Mouse (Mus musculus): Measurements from ENCODE around the gene Amacr. TPM values are rescaled to one million over a fixed set of nuclear protein-coding genes. Genes with fewer than 3 reads are reported as not detected.
"Not testable (repeated sequence)": the region's sequence is repeated elsewhere in the genome, so short reads cannot be mapped to it uniquely, and the experiment has no call there.

Amacr gene
- polyA plus RNA-seq, 1 experiment from 2014 or later, result 44.4 TPM

DNA sequence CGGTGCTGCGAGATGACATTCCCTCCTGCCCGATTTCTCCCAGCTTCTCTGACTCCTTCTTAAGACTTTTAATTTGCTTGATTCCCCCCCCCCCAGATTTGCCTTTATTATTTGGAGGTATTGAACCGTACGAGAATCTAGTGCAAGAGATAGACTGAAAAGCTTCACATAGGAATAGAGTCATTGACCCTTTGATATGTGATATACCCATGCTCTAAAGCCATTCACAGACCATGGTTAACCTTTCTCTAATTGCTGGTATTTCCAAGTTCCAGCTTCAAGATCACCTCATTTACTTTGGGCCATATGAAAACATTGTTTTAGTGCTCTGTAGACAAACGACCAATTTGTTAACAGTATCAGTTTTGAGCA is 494 bp downstream of the Amacr start:
- H3K4me1 ChIP-seq (ENCODE audit: insufficient read depth, low read length), result peaks cover 9% of the 10 kb centered on the region; the same call in 1 of the 2 replicates
- peak overlapping the region; percentile 68 for H3K4me3 ChIP-seq (ENCODE audit: low read length)
- H3K27ac ChIP-seq (ENCODE audit: low read length), result peak overlapping the region; percentile 87
- H3K4me2 ChIP-seq (replicated peaks; ENCODE audit: low read depth, low read length), result peak overlapping the region; percentile 66
- H3K9ac ChIP-seq (replicated peaks; ENCODE audit: low read length), result peak overlapping the region; percentile 81
- H3K9me3 ChIP-seq (ENCODE audit: low read length), result no peaks in the 10 kb centered on the region
- no peaks in the 10 kb centered on the region for H3K27me3 ChIP-seq (ENCODE audit: insufficient read depth, low read length)
- H3K36me3 ChIP-seq (ENCODE audit: insufficient read depth, low read length), result peaks cover 8% of the 10 kb centered on the region; the same call in 1 of the 2 replicates
- 2% methylated on average over 6 of the region's 6 CpGs for WGBS
- ATAC-seq (ENCODE audit: low FRiP score, low TSS enrichment), result 0 out of 2 replicates have a peak, but pooled peaks have one; percentile 2

DNA sequence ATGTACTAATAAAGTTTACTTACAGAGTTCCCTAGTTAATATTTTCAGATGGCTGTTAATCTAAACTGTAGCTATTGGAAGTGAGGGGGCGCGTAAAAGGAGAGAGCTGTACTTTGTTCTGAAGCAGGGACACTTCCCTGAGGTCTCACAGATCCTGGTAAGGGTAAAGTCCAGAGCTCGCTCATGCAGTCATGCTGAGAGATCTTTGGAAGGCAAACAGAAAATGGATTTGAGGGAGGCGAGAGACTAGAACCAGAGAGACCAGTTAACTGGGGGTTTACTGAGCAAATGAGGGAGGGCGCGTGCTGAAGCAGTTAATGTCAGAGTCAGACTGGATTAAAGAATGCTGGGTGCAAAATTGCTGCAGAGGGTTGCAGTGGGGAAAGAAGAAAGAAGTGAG is 4.2 kb downstream of the Amacr start:
- Histone ChIP-seq H3K36me3 (ENCODE audit: insufficient read depth, low read length) (peaks cover 25% of the 10 kb centered on the region; the same call in 1 of the 2 replicates), H3K4me1 (ENCODE audit: insufficient read depth, low read length) (peaks cover 9% of the 10 kb centered on the region; the same call in 1 of the 2 replicates), H3K9ac (replicated peaks; ENCODE audit: low read length) (no peak overlapping the region; the same call in 1 of the 2 replicates), H3K27ac (ENCODE audit: low read length) (peak overlapping the region; percentile 56), H3K27me3 (ENCODE audit: insufficient read depth, low read length) (no peaks in the 10 kb centered on the region), H3K9me3 (ENCODE audit: low read length) (no peaks in the 10 kb centered on the region), H3K4me2 (replicated peaks; ENCODE audit: low read depth, low read length) (no peak overlapping the region), H3K4me3 (ENCODE audit: low read length) (no peak overlapping the region)
- ATAC-seq (ENCODE audit: low FRiP score, low TSS enrichment), result no peak
- 77% methylated on average over 6 of the region's 6 CpGs for WGBS

DNA sequence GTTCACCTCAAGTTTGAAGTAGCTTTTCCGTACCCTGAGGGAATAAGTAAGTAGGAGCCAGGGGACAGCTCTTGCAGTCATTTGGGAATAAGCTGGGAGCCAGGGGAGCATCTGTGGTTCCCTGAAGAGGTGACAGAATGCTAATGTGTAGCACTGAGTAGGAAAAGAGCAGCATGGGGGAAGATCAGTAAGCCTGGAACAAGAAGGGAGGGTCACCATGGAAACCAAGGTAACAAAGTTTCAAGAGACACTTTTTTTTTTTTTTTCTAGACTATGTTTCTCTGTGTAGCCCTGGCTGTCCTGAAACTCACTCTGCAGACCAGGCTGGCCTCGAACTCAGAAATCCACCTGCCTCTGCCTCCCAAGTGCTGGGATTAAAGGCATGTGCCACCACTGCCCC is 4.9 kb downstream of the Amacr start:
- not testable (repeated sequence) for H3K4me2 ChIP-seq (replicated peaks; ENCODE audit: low read depth, low read length); H3K4me3 ChIP-seq (ENCODE audit: low read length); ATAC-seq (ENCODE audit: low FRiP score, low TSS enrichment); H3K4me1 ChIP-seq (ENCODE audit: insufficient read depth, low read length); H3K27me3 ChIP-seq (ENCODE audit: insufficient read depth, low read length); H3K9me3 ChIP-seq (ENCODE audit: low read length); H3K9ac ChIP-seq (replicated peaks; ENCODE audit: low read length)
- H3K27ac ChIP-seq (ENCODE audit: low read length), result peak overlapping the region; percentile 56
- 84% methylated on average over 2 of the region's 2 CpGs for WGBS
- H3K36me3 ChIP-seq (ENCODE audit: insufficient read depth, low read length), result peaks cover 25% of the 10 kb centered on the region; the same call in 1 of the 2 replicates

DNA sequence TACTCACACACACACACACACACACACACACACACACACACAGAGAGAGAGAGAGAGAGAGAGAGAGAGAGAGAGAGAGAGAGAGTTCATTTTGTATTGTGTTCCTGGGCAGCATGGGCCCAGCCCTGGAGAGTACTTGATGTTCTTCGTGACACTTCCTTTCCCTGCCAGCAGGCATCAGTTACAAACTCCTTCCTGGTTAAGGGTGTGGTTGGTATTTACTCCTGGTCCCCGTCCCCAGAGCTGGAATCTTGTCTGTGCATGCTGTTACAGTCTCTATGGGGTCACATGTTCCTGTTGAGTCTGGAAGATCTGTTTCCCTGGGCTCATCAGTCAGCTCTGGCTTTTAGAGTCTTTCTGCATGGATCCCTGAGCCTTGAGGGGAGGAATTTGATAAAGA is 8.9 kb downstream of the Amacr start:
- ATAC-seq (ENCODE audit: low FRiP score, low TSS enrichment), result no peak
- Histone ChIP-seq H3K4me2 (replicated peaks; ENCODE audit: low read depth, low read length) (no peak overlapping the region), H3K27ac (ENCODE audit: low read length) (no peak overlapping the region), H3K36me3 (ENCODE audit: insufficient read depth, low read length) (peaks cover 25% of the 10 kb centered on the region; the same call in 1 of the 2 replicates), H3K4me3 (ENCODE audit: low read length) (no peak overlapping the region), H3K9ac (replicated peaks; ENCODE audit: low read length) (no peak overlapping the region), H3K4me1 (ENCODE audit: insufficient read depth, low read length) (no peaks in the 10 kb centered on the region), H3K27me3 (ENCODE audit: insufficient read depth, low read length) (no peaks in the 10 kb centered on the region), H3K9me3 (ENCODE audit: low read length) (no peaks in the 10 kb centered on the region)
- 60% methylated on average over 2 of the region's 2 CpGs for WGBS

DNA sequence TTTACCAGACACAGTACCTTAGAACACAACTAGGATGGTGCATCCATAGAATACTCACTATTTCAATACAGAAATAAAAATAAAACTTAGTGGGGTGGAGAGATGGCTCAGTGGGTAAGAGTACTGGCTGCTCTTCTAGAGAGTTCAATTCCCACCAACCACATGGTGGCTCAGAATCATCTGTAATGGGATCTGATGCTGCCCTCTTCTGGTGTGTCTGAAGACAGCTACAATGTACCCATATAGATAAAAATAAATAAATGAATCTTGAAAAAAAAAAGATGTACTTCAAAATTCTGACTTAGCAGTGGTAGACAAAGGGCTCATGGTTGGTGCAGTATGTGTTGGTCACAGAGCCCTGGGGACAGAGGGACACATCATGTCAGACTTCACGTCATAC is 10.0 kb downstream of the Amacr start:
- no peaks in the 10 kb centered on the region for H3K9me3 ChIP-seq (ENCODE audit: low read length)
- no peak for ATAC-seq (ENCODE audit: low FRiP score, low TSS enrichment)
- peaks cover 25% of the 10 kb centered on the region; the same call in 1 of the 2 replicates for H3K36me3 ChIP-seq (ENCODE audit: insufficient read depth, low read length)
- no peak overlapping the region for H3K4me3 ChIP-seq (ENCODE audit: low read length)
- H3K27me3 ChIP-seq (ENCODE audit: insufficient read depth, low read length), result no peaks in the 10 kb centered on the region
- WGBS, result 79% methylated on average over 1 of the region's 1 CpGs
- no peak overlapping the region for H3K27ac ChIP-seq (ENCODE audit: low read length)
- H3K4me1 ChIP-seq (ENCODE audit: insufficient read depth, low read length), result no peaks in the 10 kb centered on the region
- no peak overlapping the region for H3K4me2 ChIP-seq (replicated peaks; ENCODE audit: low read depth, low read length)
- no peak overlapping the region for H3K9ac ChIP-seq (replicated peaks; ENCODE audit: low read length)

DNA sequence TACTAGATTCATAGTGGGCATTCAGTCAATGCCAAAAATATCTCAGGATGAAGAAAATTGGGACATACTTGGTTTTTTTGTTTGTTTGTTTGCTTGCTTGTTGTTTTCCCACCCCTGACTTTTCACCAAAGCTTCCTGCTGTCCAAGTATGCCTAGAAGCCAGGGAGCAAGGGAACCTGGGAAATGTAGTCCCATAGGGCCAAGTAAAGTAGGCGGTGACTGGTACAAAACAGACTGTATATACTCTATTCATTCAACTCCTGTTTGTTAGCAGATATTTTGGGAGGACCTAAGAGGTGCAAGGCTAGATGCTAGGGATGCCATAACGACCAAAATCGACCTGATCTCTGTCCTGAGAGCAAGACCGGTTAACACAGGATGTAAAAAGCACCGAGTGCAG is 18.3 kb downstream of the Amacr start:
- 40% methylated on average over 5 of the region's 5 CpGs for WGBS
- ATAC-seq (ENCODE audit: low FRiP score, low TSS enrichment), result peak; percentile 77
- H3K36me3 ChIP-seq (ENCODE audit: insufficient read depth, low read length), result 0 out of 2 replicates have a peak, but pooled peaks cover 4% of the 10 kb centered on the region

DNA sequence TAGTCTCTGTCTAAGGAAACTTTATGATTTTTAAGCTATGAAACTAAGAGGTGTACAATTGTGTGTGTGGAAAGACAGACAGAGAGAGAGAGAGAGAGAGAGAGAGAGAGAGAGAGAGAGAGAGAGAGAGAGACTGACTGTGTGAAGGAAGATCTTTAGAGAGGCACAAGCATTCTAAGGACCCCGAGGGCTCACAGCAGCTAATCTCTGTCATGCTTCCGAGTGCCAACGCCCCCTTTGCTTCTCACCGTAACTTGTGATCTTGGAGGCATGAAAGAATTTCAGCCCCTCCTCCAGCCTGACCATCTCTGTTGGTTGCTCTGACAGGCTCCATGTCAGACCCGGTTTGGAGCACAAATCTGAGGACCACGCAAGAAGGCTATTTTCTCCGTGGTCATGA is 18.9 kb downstream of the Amacr start, which contains the start of gene Slc45a2:
Slc45a2 (plus strand) TSS at position 301 of the 400 bp plus-strand sequence.
- no peaks in the 10 kb centered on the region for H3K27me3 ChIP-seq (ENCODE audit: insufficient read depth, low read length)
- no peaks in the 10 kb centered on the region for H3K4me1 ChIP-seq (ENCODE audit: insufficient read depth, low read length)
- 56% methylated on average over 7 of the region's 7 CpGs for WGBS
- no peak for ATAC-seq (ENCODE audit: low FRiP score, low TSS enrichment)
- H3K9me3 ChIP-seq (ENCODE audit: low read length), result no peaks in the 10 kb centered on the region
- no peaks in the 10 kb centered on the region for H3K36me3 ChIP-seq (ENCODE audit: insufficient read depth, low read length)
- H3K27ac ChIP-seq (ENCODE audit: low read length), result no peak within 1 kb of the TSS
- no peak within 1 kb of the TSS for H3K9ac ChIP-seq (replicated peaks; ENCODE audit: low read length)
- no peak within 1 kb of the TSS for H3K4me3 ChIP-seq (ENCODE audit: low read length)
- H3K4me2 ChIP-seq (replicated peaks; ENCODE audit: low read depth, low read length), result peak within 1 kb of the TSS; percentile 25; the same call in 1 of the 2 replicates

More for the DNA sequence above, 18.3 kb downstream of the Amacr start:
- no peak overlapping the region for H3K4me3 ChIP-seq (ENCODE audit: low read length)
- H3K9ac ChIP-seq (replicated peaks; ENCODE audit: low read length), result no peak overlapping the region
- no peaks in the 10 kb centered on the region for H3K27me3 ChIP-seq (ENCODE audit: insufficient read depth, low read length)
- H3K27ac ChIP-seq (ENCODE audit: low read length), result no peak overlapping the region
- H3K4me2 ChIP-seq (replicated peaks; ENCODE audit: low read depth, low read length), result peak overlapping the region; percentile 25; the same call in 1 of the 2 replicates
- no peaks in the 10 kb centered on the region for H3K4me1 ChIP-seq (ENCODE audit: insufficient read depth, low read length)
- no peaks in the 10 kb centered on the region for H3K9me3 ChIP-seq (ENCODE audit: low read length)

DNA sequence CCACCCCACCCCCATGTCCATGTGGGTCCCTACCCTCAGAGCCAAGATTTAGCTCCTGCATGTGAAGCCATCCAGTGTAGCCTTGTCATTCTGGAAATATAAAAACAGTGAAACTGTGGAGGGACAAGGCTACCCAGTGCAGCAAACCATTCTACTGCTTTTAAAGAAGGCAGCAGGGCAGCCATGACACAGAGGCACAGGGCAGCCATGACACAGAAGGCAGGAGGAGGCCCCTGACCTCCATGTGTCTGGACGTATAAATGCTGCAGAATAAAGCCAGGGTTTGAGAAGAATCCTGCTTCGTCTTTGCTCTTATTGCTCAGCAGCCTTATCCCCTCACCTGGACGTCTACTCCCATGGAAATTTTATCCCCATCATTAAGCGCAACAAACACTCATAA is 22.2 kb downstream of the Amacr start:
- no peaks in the 10 kb centered on the region for H3K36me3 ChIP-seq (ENCODE audit: insufficient read depth, low read length)
- no peaks in the 10 kb centered on the region for H3K27me3 ChIP-seq (ENCODE audit: insufficient read depth, low read length)
- no peaks in the 10 kb centered on the region for H3K4me1 ChIP-seq (ENCODE audit: insufficient read depth, low read length)
- WGBS, result 61% methylated on average over 4 of the region's 4 CpGs
- H3K4me2 ChIP-seq (replicated peaks; ENCODE audit: low read depth, low read length), result no peak overlapping the region
- H3K9ac ChIP-seq (replicated peaks; ENCODE audit: low read length), result no peak overlapping the region
- ATAC-seq (ENCODE audit: low FRiP score, low TSS enrichment), result no peak
- no peak overlapping the region for H3K4me3 ChIP-seq (ENCODE audit: low read length)
- no peak overlapping the region for H3K27ac ChIP-seq (ENCODE audit: low read length)
- no peaks in the 10 kb centered on the region for H3K9me3 ChIP-seq (ENCODE audit: low read length)

DNA sequence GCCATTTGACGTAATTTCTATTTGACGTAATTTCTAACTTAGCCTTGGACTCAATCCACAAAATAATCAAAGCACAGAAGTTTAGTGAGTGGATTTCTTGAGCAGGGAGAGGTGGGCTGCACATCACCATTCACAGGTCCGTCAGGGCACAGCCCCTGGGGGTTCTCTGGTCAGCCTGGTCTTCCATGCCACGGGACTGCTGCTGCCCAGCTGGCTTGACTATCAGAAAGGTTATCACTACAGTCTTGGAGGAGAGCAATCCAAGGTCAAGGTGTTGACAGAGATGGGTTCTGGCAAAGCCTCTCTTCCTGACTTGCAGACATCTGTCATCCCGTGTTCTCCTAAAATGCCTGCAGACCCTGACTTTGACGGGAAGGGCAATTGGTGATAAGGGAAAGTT is 23.1 kb downstream of the Amacr start:
- H3K36me3 ChIP-seq (ENCODE audit: insufficient read depth, low read length), result no peaks in the 10 kb centered on the region
- H3K27me3 ChIP-seq (ENCODE audit: insufficient read depth, low read length), result no peaks in the 10 kb centered on the region
- H3K9ac ChIP-seq (replicated peaks; ENCODE audit: low read length), result no peak overlapping the region
- H3K4me2 ChIP-seq (replicated peaks; ENCODE audit: low read depth, low read length), result no peak overlapping the region
- ATAC-seq (ENCODE audit: low FRiP score, low TSS enrichment), result no peak
- H3K27ac ChIP-seq (ENCODE audit: low read length), result no peak overlapping the region
- H3K4me3 ChIP-seq (ENCODE audit: low read length), result no peak overlapping the region
- H3K4me1 ChIP-seq (ENCODE audit: insufficient read depth, low read length), result no peaks in the 10 kb centered on the region
- no peaks in the 10 kb centered on the region for H3K9me3 ChIP-seq (ENCODE audit: low read length)
- WGBS, result 78% methylated on average over 6 of the region's 6 CpGs

DNA sequence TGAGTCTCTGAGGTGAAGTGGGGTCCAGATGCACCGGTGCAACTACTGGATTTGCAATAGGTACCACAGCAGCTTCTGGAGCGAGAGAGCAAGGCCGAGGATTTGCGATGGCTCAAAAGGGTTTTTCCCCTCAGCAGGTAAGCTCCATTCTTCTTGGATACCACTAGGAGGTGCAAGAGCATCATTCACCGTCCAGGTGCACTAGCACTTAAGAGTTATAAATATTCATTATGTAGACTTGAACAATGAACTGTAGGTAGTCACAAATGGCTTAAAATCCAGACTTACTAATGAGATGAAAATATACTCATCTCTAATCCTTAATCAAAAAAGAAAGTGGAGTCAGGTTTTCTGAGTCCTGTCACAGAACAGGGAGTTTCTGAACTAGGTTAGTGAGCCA is 27.2 kb downstream of the Amacr start:
- no peaks in the 10 kb centered on the region for H3K36me3 ChIP-seq (ENCODE audit: insufficient read depth, low read length)
- no peak overlapping the region for H3K9ac ChIP-seq (replicated peaks; ENCODE audit: low read length)
- no peaks in the 10 kb centered on the region for H3K27me3 ChIP-seq (ENCODE audit: insufficient read depth, low read length)
- H3K27ac ChIP-seq (ENCODE audit: low read length), result no peak overlapping the region
- H3K4me1 ChIP-seq (ENCODE audit: insufficient read depth, low read length), result no peaks in the 10 kb centered on the region
- H3K4me2 ChIP-seq (replicated peaks; ENCODE audit: low read depth, low read length), result no peak overlapping the region
- H3K9me3 ChIP-seq (ENCODE audit: low read length), result no peaks in the 10 kb centered on the region
- no peak for ATAC-seq (ENCODE audit: low FRiP score, low TSS enrichment)
- H3K4me3 ChIP-seq (ENCODE audit: low read length), result no peak overlapping the region
- 18% methylated on average over 5 of the region's 5 CpGs for WGBS

Data from kidney, embryonic 16.5 days (tissue).